11 mouse cellular contexts compared by ENCODE assay signal in genomic region chr14:75892118-75892517, GRCm38 (mm10). TPM values are rescaled to one million over a fixed set of nuclear protein-coding genes. Genes with fewer than 3 reads are reported as not detected.
A peak's percentile ranks its signal among the peaks of the same experiment; 100 is the strongest.
DNase-seq lines count a peak whose midpoint lies in the region; ATAC-seq and TF ChIP-seq lines count a peak whose summit lies in the region.
"Had no signal": no experiment of that assay in that cellular context is flagged by ENCODE, and none has a peak within 500 bp of the region (broad histone marks: within the 10 kb centered on the region; RNA-seq: fewer than 3 reads in every experiment).

No protein-coding gene starts in this region.

- TF ChIP-seq POLR2A in brain, embryonic 14.5 days (IDR thresholded peaks at IDR 0.05; ENCODE audit: borderline replicate concordance, extremely low read depth, insufficient read depth, insufficient read length, poor library complexity, severe bottlenecking) = no peak

- no peaks in the 10 kb centered on the region for H3K9me3 ChIP-seq in embryonic facial prominence, embryonic 15.5 days (replicated peaks)
- no peaks in the 10 kb centered on the region for H3K9me3 ChIP-seq in stomach, postnatal 0 days (ENCODE audit: control insufficient read depth, low read length)
- H3K9me3 ChIP-seq: heart, embryonic 12.5 days had no signal

- H3K9ac ChIP-seq in embryonic facial prominence, embryonic 15.5 days = no peak overlapping the region
- no peak overlapping the region for H3K9ac ChIP-seq in stomach, postnatal 0 days (ENCODE audit: low read length)
- H3K9ac ChIP-seq: heart, embryonic 12.5 days had no signal

- H3K4me1 ChIP-seq in embryonic facial prominence, embryonic 15.5 days = 0 out of 2 replicates have a peak, but pooled peaks cover 4% of the 10 kb centered on the region
- no peaks in the 10 kb centered on the region for H3K4me1 ChIP-seq in stomach, postnatal 0 days (replicated peaks; ENCODE audit: control insufficient read depth, insufficient read depth)
- H3K4me1 ChIP-seq: heart, embryonic 12.5 days had no signal

- peak; percentile 60; the same call in 1 of the 2 replicates for ATAC-seq in embryonic facial prominence, embryonic 15.5 days (ENCODE audit: insufficient number of reproducible peaks, low FRiP score, low TSS enrichment, low read depth)
- no peak; the same call in 1 of the 2 replicates for ATAC-seq in stomach, postnatal 0 days (ENCODE audit: low FRiP score, low TSS enrichment)

- 63% methylated on average over 9 of the region's 9 CpGs for WGBS in embryonic facial prominence, embryonic 15.5 days
- 71% methylated on average over 9 of the region's 9 CpGs for WGBS in stomach, postnatal 0 days

- peak; percentile 49 for DNase-seq in brain, embryonic 14.5 days (ENCODE audit: low read depth)
- peak; percentile 88 to 89 for DNase-seq in layer of hippocampus, adult 8-10 months (ENCODE audit: low spot score in 2 of 2)
- peak; percentile 79 to 80 for DNase-seq in left cerebral cortex, postnatal 36 days (ENCODE audit: low spot score in 2 of 2)
- DNase-seq in lung, postnatal 14 days = no peak
- no peak for DNase-seq in stomach, postnatal 0 days (ENCODE audit: low spot score)
- no peak for DNase-seq in cerebellum, adult 18-20 months
- DNase-seq: kidney, postnatal 10 days; lung, postnatal 10 days; thymus, postnatal 4 days had no signal

- H3K27me3 ChIP-seq in embryonic facial prominence, embryonic 15.5 days = no peaks in the 10 kb centered on the region
- no peaks in the 10 kb centered on the region for H3K27me3 ChIP-seq in stomach, postnatal 0 days (ENCODE audit: control insufficient read depth, insufficient read depth, low read length)
- H3K27me3 ChIP-seq: heart, embryonic 12.5 days had no signal

- no peak for TF ChIP-seq EP300 in stomach, postnatal 0 days (optimal IDR thresholded peaks at IDR 0.05)

- H3K4me2 ChIP-seq in embryonic facial prominence, embryonic 15.5 days (replicated peaks) = no peak overlapping the region
- H3K4me2 ChIP-seq in stomach, postnatal 0 days (replicated peaks; ENCODE audit: low read depth) = no peak overlapping the region
- H3K4me2 ChIP-seq: heart, embryonic 12.5 days had no signal

- TF ChIP-seq CTCF in brain, embryonic 14.5 days (IDR thresholded peaks at IDR 0.05; ENCODE audit: borderline replicate concordance, extremely low read depth, insufficient read depth, insufficient read length) = no peak
- TF ChIP-seq CTCF in stomach, postnatal 0 days (IDR thresholded peaks at IDR 0.05; ENCODE audit: low read depth) = no peak

- intact Hi-C loops in left cerebral cortex, postnatal 36 days (cut with DNase I) = no loop called here

- peak overlapping the region; percentile 73; the same call in 1 of the 2 replicates for H3K27ac ChIP-seq in embryonic facial prominence, embryonic 15.5 days (replicated peaks)
- H3K27ac ChIP-seq in stomach, postnatal 0 days (replicated peaks) = no peak overlapping the region

- no peak overlapping the region for H3K4me3 ChIP-seq in embryonic facial prominence, embryonic 15.5 days (replicated peaks)
- H3K4me3 ChIP-seq in stomach, postnatal 0 days (ENCODE audit: low read depth, low read length) = no peak overlapping the region
- H3K4me3 ChIP-seq: heart, embryonic 12.5 days had no signal

- H3K36me3 ChIP-seq in embryonic facial prominence, embryonic 15.5 days = peaks cover 13% of the 10 kb centered on the region
- no peaks in the 10 kb centered on the region for H3K36me3 ChIP-seq in stomach, postnatal 0 days (ENCODE audit: control insufficient read depth, insufficient read depth, low read length)

RNA-seq across cellular contexts. Expression of gene Tpt1, which starts 47.2 kb away (rescaled TPM):
- polyA plus RNA-seq in brain, embryonic 14.5 days (2012; rRNA removed) = 1,780 and 1,905 TPM in 2 replicates
- polyA plus RNA-seq in embryonic facial prominence, embryonic 15.5 days (2015; fragmentation: Nextera tagmentation; extraction: Ambion mirVana) = 1,119 and 1,203 TPM in 2 replicates
- 1,000 to 10,000 TPM in 2 of 4 experiments, 100 to 1,000 TPM in 2; 898 to 1,122 (median 1,004) TPM for total RNA-seq in layer of hippocampus, adult 8-10 months (2022)
- total RNA-seq in left cerebral cortex, postnatal 36 days (2021) = 100 to 1,000 TPM; 939 to 945 TPM
- 1,101 and 1,127 TPM in 2 replicates for polyA plus RNA-seq in stomach, postnatal 0 days (2015; fragmentation: Nextera tagmentation; extraction: Ambion mirVana)

Comparison
In these comparisons a context has a peak if more than half of its experiments do, and no peak if none do; other contexts are left out.
1. DNase-seq: peak in brain, embryonic 14.5 days (single experiment), layer of hippocampus, adult 8-10 months (2 of 2) and left cerebral cortex, postnatal 36 days (2 of 2); none in lung, postnatal 14 days (single experiment), stomach, postnatal 0 days (single experiment) and cerebellum, adult 18-20 months (0 of 2).